Mouse (Mus musculus): ENCODE results near the gene Bdkrb1.

- TF ChIP-seq CTCF (IDR thresholded peaks at IDR 0.05; ENCODE audit: low read depth), result no peak
- TF ChIP-seq EP300 (IDR thresholded peaks at IDR 0.05; ENCODE audit: low read depth), result no peak
Measured at GRCm38 (mm10) chr12:105557250-105557925, 45.5 kb upstream of the Bdkrb1 start.
